Mouse (Mus musculus) CH12.LX (cell line): ENCODE measurements at regions not wholly inside any gene's neighbourhood (a gene's known extent, or its start where the extent isn't known, plus 50 kb on each side); places are given as distances from the start of the nearest gene placed in this dataset.

Source experiments
- CHD1 ChIP-seq: IDR thresholded peaks from 2 replicates; pipeline ENCODE4 v1.6.1; 2012; ENCODE audit warnings: low read depth, low read length, improper control_type of control experiment, inconsistent platforms
- CTCF ChIP-seq, 2 experiments: IDR thresholded peaks in 1 of 2; conservative IDR thresholded peaks in 1 of 2; 2 replicates each; pipeline ENCODE4 v1.5.1; 2011 to 2012; ENCODE audit warnings: low read depth in 2 of 2, low read length in 2 of 2, improper control_type of control experiment in 1 of 2, inconsistent platforms in 1 of 2, mild to moderate bottlenecking in 1 of 2, moderate library complexity in 1 of 2
- JUN ChIP-seq: IDR thresholded peaks from 2 replicates; pipeline ENCODE4 v1.6.1; 2011; ENCODE audit warnings: low read depth, mild to moderate bottlenecking, low read length, improper control_type of control experiment, moderate library complexity; ENCODE audit not compliant: insufficient read depth
- MAFK ChIP-seq: IDR thresholded peaks from 2 replicates; pipeline ENCODE4 v1.6.1; 2011; ENCODE audit warnings: low read length, improper control_type of control experiment; ENCODE audit not compliant: insufficient replicate concordance
- MAX ChIP-seq: IDR thresholded peaks from 2 replicates; pipeline ENCODE4 v1.6.1; 2011; ENCODE audit warnings: low read length, improper control_type of control experiment
- POLR2A ChIP-seq: IDR thresholded peaks from 2 replicates; pipeline ENCODE4 v1.6.1; 2011; ENCODE audit warnings: low read depth, mild to moderate bottlenecking, improper control_type of control experiment, low read length

GRCm38 (mm10) chr1:43250281-43250680 lies 53.5 kb upstream of the Fhl2 start:
- TF ChIP-seq CTCF (conservative IDR thresholded peaks at IDR 0.05 in 1 of 2, IDR thresholded peaks at IDR 0.05 in 1 of 2; ENCODE audit: low read depth in 2 of 2, low read length in 2 of 2) (no peak), JUN (no peak), CHD1 (no peak), POLR2A (no peak), MAX (no peak), MAFK (no peak)
